Mouse (Mus musculus): Measurements from ENCODE around the gene Raver2.
A peak's percentile ranks its signal among the peaks of the same experiment; 100 is the strongest.
"Not testable (repeated sequence)": the region's sequence is repeated elsewhere in the genome, so short reads cannot be mapped to it uniquely, and the experiment has no call there.

Raver2 gene

DNA sequence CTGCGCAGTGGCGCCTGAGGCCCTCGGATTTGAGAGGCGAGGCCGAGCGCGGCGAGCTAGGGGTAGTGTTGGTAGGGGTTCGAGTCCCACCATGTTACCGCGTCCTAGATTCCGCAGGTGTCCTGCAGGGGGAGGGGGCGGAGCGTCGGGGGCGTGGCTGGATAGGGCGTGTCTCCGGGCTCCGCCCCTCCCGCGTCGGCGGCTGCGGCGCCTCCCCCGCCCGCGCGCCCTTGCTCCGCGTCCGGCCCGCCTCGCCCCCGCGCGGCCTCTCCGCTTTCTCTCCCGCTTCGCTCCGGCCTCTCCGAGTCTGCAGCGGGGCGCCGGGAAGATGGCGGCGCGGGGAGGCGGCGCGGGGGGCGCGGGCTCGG lies at the start of gene Raver2:
Gene Raver2, plus strand, starts transcription at position 198 of the 368 bp plus-strand sequence.
- DNase-seq (ENCODE audit: low read depth, low spot score), result peak; percentile 61

DNA sequence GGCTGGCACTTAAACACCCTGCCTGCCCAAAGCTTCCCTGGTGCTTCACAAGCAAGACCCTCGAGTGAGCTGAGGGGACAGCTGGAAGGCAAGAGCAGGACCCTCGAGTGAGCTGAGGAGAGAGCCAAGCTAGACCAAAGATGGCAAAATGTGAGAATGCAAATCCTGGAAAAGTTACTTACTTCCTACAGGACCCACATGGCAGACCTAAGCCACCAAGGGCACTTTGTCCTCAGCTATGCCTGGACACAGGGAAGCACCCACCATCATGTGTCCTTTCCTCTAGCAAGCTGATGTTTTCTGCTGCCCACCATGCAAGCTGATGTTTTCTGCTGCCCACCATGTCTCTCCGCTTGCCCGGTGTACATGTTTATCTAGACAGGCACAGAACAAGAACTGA lies 48.2 kb upstream of the Raver2 start, which contains the start of gene Gm10577:
Gene Gm10577, minus strand, starts transcription at position 101 of the 400 bp plus-strand sequence.
- DNase-seq (ENCODE audit: low read depth, low spot score), result no peak

DNA sequence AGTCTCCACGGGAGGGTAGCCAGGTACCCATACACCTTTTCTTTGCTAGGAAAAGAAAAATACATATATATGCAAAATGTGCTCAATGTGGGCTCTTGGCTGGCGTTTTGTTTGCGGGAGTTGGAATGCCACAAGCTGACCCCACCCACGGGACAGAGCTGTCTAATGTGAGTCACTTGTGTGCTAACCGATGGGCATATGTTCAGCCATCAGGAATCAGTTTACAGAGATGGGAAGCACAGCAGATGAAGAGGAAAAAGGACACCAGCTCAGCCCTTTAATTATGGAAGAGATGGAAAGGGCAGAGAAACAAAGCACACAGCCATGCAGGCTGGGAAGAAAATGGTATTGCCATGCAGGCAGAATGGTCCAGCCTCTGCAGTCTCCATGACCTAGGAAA lies 42.2 kb upstream of the Raver2 start:
- DNase-seq (ENCODE audit: low read depth, low spot score), result peak; percentile 74

DNA sequence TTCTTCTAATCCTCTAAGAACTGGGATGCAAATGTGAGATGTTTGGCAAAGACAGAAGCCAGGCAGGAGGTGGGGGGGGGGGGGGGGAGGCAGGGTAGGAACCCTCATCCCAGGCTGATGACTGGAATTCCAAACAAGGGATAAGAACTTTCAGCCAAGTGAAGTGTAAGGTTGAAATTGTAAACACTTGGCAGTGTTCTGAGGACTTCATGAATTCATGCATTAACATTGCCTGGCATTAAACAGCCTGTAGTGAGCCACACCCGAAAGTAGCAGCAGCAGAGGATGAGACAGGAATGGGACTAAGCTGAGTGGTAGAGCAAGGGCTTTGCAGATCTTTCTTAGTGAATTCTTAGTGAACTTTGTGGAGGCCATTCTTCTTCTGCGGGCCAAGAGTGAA lies 41.8 kb upstream of the Raver2 start:
- peak; percentile 59 for DNase-seq (ENCODE audit: low read depth, low spot score)

DNA sequence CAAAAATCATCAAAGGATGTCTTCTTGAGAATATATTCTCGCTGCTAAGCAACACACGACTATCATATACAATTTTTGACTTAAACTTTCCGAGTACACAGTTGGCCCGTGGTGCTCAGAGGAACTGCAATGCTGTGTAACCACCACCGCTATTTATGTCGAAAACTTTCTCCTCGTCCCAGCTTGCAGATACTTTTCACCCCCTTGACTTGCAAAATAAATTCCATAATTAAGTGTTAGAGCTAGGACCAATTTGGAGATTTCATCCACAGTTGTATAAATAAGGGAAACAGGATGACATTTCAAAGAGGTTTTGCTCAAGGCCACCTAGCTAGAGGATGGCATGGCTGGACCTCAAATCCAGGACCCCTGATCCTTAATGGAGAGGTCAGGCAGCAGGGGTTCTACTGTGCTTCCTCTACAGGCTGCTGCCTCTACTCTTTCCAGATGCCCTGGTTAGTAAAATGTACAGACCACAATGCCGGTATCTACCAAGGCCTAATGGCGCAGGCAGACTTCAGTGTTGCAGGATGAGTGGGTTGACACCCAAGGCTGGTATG lies 40.9 kb upstream of the Raver2 start:
- DNase-seq (ENCODE audit: low read depth, low spot score), result no peak

DNA sequence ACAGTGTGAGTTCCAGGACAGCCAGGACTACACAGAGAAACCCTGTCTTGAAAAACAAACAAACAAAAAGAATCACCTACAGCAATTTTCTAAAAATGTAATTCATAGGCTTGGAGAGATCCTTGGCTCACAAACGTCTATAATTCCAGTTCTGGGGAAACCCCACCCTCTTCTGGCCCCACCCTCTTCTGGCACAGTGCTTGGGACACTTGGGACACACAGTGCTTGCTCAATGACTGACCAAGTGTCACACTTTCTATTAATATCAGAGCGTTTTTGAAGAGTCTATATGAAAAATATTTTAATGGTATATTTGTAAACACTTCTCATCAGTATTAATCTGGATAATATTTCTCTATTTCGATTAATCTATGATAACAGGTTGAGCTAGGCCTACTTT lies 35.7 kb upstream of the Raver2 start:
- DNase-seq (ENCODE audit: low read depth, low spot score), result no peak

DNA sequence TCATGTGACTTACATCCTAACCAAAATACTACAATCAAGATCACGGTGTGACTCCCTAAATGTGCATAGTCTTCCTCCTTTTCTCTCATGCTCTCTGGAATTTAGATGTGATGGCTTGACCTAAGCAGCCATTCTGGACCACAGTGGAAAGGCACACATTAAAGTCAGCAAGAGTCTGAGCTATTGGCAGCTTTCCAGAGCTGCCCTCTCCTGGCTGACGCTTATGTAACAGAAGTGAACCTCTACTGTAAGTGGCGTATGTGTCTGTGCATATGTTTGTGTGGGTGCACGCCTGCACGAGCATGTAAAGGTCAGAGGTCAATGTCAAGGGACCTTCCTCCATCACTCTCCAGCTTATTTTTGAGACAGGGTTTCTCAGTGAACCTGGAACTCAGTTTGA lies 33.7 kb upstream of the Raver2 start:
- DNase-seq (ENCODE audit: low read depth, low spot score), result no peak

DNA sequence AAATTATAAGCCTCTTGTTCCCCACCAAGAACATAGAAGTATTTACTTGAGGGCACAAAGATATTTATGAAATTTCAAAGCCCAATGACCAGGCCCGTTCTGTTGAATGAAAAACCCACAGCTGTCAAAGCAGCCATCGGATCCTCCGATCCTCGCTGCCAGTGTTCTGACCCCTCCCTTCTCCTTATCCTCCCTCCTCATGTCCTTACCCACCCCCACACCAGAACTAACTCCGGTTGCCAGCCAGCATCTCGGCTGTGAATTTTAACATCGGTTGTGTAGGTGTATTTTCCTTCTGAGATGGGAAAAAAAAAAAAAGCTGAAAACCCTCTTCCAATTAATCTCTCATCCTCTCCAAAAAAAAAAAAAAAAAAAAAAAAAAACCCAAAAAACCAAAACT lies 31.6 kb upstream of the Raver2 start:
- DNase-seq (ENCODE audit: low read depth, low spot score), result peak; percentile 81

DNA sequence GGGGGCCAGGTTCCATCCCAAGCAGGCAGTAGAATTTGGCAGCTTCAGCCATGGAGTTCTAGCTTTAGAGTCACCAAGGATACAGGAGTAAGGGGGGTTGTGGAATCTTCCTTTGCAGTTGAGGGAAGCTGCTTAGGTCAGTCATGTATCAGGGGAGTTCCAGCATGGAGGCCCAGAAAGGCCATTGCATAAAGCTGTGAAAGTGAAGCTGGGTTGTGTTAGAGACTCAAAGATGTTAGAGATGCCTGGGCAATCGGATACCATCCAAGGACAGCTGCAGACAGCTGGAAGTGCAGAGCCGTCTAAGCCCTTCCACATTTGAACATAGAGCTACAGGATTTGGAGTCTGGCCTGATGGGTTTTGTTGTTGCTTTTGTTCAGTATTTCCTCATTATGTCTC lies 25.1 kb upstream of the Raver2 start:
- no peak for DNase-seq (ENCODE audit: low read depth, low spot score)

DNA sequence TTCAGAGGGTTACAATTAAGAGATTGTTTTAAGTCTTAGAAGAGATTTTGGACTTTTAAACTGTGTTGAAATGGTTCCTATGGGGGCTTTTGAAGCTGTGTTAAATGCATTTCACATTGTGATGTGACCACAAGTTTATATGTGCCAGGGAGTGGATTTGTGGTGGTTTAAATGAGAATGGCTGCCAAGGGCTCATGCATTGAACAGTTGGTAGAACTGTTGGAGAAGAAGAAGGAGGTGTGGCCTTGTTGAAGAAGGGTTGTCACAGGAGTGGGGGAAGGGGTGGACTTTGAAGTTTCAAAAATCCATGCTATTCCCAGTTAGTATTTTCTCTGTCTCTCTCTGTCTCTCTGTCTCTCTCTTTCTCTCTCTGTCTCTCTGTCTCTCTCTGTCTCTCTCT lies 24.6 kb upstream of the Raver2 start:
- DNase-seq (ENCODE audit: low read depth, low spot score), result no peak

DNA sequence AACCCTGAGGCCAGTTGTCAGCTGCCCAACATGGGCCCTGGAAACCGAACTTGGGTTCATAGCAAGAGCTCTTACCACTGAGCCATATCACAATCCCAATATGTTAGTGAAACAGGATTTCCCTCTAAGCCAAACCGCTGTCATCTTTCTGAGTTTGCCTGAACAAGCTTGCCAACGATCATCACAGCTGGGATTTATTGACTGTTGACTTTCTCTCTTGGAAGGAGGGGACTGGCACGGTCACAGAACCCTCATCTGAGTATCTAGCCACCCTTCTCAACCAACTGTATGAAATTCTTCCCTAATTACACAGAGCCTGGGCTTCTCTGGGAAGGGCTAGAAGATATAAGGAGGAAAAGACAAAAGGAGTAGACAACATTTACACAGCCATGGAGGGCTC lies 22.2 kb upstream of the Raver2 start:
- DNase-seq (ENCODE audit: low read depth, low spot score), result no peak

DNA sequence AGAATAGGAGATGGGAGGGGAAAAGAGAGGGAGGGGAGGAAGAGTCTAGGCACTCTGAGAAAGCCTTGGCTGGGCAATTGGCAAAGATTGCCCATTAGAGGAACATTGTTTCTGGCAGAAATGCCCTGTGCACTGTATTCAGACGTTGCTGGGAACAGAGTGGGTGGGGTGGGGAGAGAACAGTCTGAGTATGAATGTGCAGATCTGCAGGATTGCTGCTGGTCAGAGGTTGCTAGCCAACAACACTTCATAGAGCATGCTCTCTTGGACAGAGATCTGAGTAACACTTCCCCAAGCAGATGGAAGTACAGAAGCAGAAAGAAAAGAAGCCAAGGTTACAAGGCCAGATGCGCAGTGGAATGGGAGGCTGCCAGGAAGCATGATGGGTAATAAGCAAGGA lies 6.6 kb upstream of the Raver2 start:
- no peak for DNase-seq (ENCODE audit: low read depth, low spot score)

DNA sequence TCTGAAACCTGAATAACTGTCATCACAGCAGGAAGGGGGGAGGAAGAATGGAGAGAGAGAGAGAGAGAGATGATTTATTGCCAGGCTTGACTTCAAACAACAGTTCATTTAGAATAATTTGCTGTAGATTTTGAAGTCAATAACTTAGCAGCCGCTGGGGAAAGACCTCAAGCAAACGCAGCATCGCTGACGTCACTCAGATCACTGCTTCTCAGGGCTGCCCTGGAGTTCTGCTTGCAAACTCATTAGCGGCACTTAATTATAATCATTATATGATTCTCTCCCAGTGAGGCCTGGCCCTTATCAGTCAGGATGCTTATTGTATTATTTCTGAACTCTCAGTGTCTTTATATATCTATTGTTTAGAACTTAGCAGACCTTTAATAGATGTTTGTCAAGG lies 2.4 kb upstream of the Raver2 start:
- no peak for DNase-seq (ENCODE audit: low read depth, low spot score)

DNA sequence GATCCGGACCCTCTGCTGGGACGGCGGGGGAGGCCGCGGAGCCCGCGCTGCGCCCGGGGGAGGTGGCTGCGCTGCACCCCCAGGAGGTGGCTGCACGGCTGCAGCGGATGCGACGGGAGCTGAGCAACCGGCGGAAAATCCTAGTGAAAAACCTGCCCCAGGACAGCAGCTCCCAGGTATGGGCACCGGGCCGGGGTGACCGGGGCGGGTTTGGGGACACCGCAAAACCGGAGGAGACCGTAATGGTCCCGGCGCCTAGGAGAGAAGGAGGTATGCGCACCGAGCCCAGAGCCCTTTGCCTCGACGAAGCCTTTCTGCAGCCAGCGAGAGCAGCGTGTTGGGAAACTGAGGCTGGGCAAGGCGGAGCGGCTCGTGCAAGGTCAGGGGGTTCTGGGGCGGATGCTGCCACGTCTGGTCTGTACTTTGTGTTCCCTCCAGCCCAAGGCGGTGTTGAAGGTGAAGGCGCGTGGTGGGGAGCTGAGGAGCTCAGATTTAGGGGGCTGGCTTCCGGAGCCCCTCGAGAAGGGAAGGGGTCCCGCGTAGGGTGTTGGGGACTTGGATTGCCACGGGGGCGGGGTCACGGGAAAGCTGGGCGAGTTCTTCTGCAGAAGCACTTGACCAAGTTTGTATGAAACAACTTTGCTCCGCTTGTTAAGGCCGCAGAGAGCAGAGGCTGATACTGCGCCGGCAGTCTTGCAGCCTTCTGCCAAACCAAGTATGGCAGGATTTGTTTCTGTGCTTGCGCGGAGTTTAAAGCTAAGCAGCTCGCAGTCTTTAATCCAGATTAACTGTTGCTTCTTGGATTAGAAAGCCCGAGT lies 580 bp downstream of the Raver2 start:
- peak; percentile 53 for DNase-seq (ENCODE audit: low read depth, low spot score)

DNA sequence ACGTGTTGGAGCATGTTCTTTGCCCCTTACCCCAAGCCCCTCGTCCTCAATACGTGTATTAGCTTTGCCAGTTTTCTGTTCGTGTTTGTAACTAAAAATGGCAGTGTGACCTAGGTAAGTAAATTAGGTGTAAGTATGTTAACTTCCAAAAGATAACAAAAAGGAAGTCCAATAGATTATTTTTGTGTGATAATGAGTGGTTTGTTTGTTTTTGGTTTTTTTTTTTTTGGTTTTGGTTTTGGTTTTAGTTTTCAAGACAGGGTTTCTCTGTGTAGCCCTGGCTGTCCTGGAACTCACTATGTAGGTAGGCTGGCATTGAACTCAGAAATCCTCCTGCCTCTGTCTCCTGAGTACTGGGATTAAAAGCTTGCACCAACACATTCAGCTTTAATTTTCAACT lies 2.8 kb downstream of the Raver2 start:
- DNase-seq (ENCODE audit: low read depth, low spot score), result no peak

DNA sequence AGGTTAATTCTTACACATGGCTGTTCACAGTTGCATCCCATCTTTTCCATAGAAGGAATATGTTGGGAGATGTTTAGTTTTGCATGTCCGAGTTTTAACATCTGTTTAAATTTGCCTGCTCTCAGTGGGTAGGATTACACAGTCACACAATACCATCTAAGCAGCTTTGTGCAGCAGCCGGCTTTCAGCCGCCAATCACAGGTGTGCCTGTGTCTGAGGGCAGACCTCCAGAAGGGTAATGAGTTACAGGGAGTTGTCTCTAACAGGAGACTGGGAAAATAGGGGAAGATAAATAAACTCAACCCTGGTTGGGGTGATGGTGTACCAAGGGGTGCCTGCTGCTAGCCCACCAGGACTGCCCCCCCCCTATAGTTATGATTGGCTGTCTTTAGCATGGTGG lies 7.6 kb downstream of the Raver2 start:
- DNase-seq (ENCODE audit: low read depth, low spot score), result no peak

DNA sequence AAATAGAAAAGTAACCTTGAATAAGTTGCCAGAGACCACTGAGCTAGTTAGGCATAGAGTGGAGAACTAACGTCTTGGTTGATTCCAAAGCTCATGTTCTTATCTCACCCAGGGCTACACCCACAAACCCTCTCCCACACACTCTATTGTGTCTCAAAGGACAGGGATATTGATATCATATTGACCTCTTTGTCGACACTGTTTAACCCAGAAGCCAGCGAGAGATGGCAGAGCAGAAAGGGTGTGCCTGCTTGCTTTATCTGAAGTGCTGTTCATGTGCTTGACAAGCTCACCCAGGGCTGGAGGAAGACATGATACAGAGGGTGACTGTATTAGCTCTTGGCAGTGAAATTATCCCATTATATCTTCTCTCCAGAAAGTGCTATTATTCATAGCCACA lies 11.2 kb downstream of the Raver2 start:
- DNase-seq (ENCODE audit: low read depth, low spot score), result no peak

DNA sequence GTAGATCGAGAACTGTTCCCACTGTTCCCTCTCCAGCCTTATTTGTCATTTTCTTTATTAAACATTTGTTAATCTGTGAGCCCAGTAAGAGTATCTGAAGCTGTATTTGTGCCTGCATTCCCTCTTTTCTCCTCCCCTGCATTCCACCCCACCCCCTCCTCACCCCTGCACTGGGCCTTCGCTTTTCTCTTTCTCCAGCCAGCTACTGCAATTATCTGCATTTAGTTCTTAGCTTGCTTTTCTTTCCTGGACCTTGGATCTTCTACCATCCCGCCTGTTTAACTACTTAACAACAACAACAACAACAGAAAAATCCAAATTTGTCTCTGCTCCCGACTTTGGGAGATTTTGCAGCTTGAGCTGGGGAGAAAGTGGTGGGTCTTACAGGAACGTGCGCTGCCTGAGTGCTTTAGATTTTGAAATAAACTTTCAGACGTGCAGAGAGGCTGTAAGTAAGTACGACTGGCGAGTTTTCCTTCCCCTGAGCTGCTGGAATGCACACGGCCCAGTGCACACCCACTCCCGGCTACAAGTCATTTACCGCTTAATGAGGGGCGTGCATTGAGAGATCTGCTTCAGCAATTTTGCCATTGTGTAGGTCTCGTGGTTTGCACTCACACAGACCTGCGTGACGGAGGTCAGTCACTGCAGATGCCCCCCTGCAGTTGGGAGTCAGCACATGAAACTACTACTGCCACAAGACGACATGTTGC lies 13.5 kb downstream of the Raver2 start:
- DNase-seq (ENCODE audit: low read depth, low spot score), result no peak

DNA sequence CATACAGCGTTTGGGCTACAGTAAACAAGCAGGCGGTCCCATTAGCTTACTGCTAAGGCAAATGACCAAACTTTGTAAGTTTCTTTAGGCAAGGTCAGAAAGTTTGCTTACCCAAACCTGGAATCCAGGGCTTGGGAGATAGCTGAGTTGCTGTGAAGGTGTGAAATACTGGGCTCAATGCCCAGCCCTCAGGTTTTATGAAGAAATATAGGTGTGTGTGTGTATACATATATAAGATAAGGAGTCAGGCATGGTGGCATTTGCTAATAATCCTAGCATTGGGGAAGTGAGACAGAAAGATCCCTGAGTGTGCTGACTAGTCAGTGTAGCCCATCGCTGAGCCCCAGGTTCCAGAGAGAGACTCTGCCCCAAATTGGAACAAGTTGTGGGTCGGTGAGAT lies 16.1 kb downstream of the Raver2 start:
- DNase-seq (ENCODE audit: low read depth, low spot score), result no peak

DNA sequence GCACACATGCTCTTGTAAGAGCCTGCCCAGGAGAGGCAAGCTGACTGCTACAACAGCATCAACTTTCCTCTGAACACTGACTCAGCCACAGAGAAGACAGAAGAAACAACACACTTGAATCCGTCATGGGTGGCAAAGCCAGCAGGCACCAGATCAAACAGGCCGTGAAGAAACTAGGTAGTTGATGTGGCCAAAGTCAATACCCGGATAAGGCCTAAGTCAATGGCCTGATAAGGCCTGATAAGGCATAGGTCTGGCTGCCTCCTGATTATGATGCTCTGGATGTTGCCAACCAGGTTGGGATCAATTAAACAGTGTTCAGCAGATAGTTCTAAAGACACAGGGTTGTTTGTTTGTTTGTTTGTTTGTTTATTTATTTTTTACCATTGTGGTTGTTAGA lies 17.3 kb downstream of the Raver2 start:
- no peak for DNase-seq (ENCODE audit: low read depth, low spot score)

DNA sequence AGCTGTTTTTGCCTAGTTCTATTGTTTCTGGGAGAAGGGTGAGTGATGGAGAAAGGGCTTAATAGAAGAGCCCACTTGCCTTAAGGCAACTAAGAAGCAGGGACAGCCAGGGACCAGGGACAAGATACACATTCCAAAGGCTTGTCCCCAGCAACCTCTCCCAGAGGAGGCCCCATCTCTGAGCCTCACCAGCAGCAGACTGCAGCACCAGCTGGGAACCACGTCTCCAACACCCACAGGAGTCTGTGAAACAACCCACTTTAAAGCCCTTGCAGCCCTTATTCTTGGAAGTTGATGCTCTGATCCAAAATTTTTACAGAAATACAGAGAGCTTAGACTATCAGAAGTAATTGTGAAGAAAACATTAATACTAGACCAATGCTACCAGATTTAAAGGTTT lies 18.9 kb downstream of the Raver2 start:
- DNase-seq (ENCODE audit: low read depth, low spot score), result peak; percentile 72

DNA sequence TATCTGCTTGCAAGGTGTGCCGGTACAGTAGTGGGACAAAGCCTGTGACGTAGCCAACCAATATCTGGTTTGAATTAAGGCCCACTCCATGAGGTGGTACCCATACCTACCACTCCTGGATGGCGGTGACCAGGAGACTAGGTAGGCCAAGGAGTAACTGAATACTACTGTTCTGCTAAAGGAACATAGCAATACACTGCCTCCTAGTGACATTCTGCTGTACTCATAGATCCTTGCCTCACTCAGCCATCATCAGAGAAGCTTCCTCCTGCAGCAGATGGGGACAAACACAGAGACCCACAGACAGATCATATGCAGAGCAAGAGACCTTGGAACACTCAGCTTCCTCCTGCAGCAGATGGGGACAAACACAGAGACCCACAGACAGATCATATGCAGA lies 21.8 kb downstream of the Raver2 start:
- not testable (repeated sequence) for DNase-seq (ENCODE audit: low read depth, low spot score)

DNA sequence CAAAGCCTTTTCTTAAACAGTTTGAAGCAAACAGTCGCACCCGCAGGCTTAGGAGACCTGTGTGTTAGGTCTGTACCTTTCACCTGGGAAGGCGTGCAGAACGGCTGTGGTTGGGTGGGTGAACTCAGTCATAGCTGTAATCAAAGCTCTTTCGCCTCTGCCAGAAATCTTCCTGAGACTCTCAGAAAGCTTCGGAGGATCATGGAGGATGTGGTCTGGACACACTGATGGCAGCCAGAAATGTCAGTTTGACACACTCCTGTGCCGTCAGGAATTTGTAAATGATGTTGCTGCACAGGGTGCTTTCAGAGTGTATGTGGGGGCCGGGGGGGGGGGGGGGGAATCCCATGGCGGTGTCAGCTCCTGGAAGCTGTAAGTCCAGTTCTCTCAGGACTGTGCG lies 24.5 kb downstream of the Raver2 start:
- no peak for DNase-seq (ENCODE audit: low read depth, low spot score)
